Mouse (Mus musculus) T-cell, adult 66 days (primary cell): ENCODE measurements around the gene Sema4a. TPM values are rescaled to one million over a fixed set of nuclear protein-coding genes. Genes with fewer than 3 reads are reported as not detected.

Experiments
- total RNA-seq, 2 experiments: library from RNA; stranded (reverse); gene quantifications; 3 replicates in 1 of 2; 4 replicates in 1 of 2; pipeline ENCODE4 v1.2.4; 2023

Sema4a gene
- total RNA-seq = 100 to 1,000 TPM; 119 to 140 TPM

GRCm38 (mm10) chr3:88460983-88461696, at the start of gene Sema4a:
Gene Sema4a (minus strand): TSS chr3:88461182.

DNA sequence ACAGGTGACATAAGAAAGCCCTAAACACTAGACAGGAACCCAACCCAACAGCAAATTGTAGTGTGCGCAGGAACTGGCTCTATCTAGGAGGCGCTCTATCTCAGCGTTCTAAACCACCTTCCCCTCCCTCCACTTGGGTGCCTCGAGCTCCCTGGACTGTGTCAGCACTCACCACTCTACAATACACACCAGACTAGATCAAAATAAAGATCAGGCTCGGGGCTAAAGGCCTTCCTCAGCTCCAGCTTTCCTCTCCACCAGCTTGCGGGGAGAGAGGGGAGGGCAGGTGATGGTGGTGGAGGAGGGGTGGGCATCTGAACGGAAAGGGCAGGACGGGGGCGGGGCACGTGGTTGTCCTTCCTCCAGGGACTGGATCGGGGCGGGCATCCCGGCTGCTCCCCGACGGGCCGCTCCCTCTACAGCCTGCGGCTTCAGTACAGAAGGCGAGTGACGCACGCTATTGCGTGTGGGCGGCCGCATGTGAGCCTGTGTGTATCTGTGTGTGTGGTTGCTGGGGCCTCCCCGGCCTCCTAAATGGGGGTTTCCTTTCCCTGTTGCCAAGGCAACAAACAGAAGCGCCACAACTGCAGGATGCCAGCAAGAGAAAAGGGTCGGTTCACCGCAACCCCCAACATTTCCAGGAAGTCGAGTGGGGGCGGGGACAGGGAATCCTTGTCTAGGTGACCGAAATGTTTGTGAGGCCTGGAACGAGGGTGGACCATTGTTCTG, 48.9 kb upstream of the Sema4a start, which contains the start of gene Lmna:
TSS of gene Lmna (minus strand) at position 265 of the 729 bp plus-strand sequence.

DNA sequence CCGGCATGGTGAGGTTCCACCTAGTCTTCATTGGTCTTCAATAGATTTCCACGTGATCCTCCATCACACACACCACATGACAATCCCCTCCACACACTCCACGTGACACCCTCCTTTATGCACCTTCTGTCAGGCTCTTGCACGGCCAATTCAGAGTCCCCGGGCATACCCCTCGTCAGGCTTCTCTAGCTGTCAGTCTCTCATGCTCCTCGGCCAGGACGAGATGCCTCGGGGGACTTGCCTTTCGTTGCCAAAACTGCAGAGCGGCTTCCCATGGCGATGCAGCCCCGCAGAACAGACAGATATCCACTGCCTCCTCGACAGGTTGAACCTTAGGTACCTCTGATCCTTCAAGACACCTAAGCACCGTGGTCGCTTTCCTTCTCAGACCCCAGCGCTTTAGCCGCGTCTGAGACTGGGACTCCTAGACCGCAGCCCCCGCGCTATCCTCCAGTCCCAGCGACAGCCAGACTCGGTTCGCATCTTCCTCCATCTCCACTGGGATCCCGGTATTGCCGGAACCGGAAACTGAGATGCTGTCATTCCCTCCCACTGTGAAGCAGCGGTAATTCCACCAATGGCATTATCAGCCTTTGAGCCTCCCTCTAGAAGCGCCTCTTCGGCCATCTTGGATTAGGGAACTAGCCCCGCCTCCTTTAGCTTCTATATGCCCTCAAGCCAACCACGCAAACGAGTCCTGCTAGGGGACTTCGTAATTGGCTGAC, 36.2 kb downstream of the Sema4a start, which contains the start of gene Slc25a44:
TSS of gene Slc25a44 (minus strand) at position 535 of the 725 bp plus-strand sequence.

GRCm38 (mm10) chr3:88409741-88410644, 51.0 kb downstream of the Sema4a start, which contains the start of gene Pmf1:
Gene Pmf1 (minus strand): TSS chr3:88410331.

Other genes starting within 250 kb of the Sema4a start
- not detected for gene Rhbg, start 206.5 kb downstream of the Sema4a start, total RNA-seq
- gene Gm38392, start 174.0 kb downstream of the Sema4a start, total RNA-seq = not detected
- 1 to 10 TPM; 5.4 to 7.0 TPM for gene Tsacc, start 164.2 kb downstream of the Sema4a start, total RNA-seq
- gene Cct3, start 164.1 kb downstream of the Sema4a start, total RNA-seq = 100 to 1,000 TPM; 193 to 228 TPM
- 100 to 1,000 TPM; 118 to 124 TPM for gene Glmp, start 136.2 kb downstream of the Sema4a start, total RNA-seq
- gene Tmem79, start 125.0 kb downstream of the Sema4a start, total RNA-seq = 1 to 10 TPM in 1 of 2 experiments, not detected in 1; 1.4 TPM
- 100 to 1,000 TPM; 129 to 142 TPM for gene Smg5, start 124.9 kb downstream of the Sema4a start, total RNA-seq
- 1 to 10 TPM; 4.3 to 5.6 TPM for gene Paqr6, start 96.6 kb downstream of the Sema4a start, total RNA-seq
- not detected for gene Bglap3, start 88.4 kb downstream of the Sema4a start, total RNA-seq
- not detected for gene Bglap2, start 82.5 kb downstream of the Sema4a start, total RNA-seq
- not detected for gene Bglap, start 76.7 kb downstream of the Sema4a start, total RNA-seq
- gene Pmf1, start 50.9 kb downstream of the Sema4a start, total RNA-seq = 10 to 100 TPM; 35.0 to 39.0 TPM
- gene Slc25a44, start 36.0 kb downstream of the Sema4a start, total RNA-seq = 10 to 100 TPM; 15.6 to 16.2 TPM
- 1 to 10 TPM; 3.8 to 6.3 TPM for gene Lmna, start 48.8 kb upstream of the Sema4a start, total RNA-seq
- gene Mex3a, start 71.2 kb upstream of the Sema4a start, total RNA-seq = 1 to 10 TPM; 3.1 to 3.2 TPM
- gene Rab25, start 87.1 kb upstream of the Sema4a start, total RNA-seq = 1 to 10 TPM in 1 of 2 experiments, not detected in 1; 1.3 TPM
- gene Lamtor2, start 91.9 kb upstream of the Sema4a start, total RNA-seq = 10 to 100 TPM; 86.4 to 87.7 TPM
- gene Ubqln4, start 92.6 kb upstream of the Sema4a start, total RNA-seq = 10 to 100 TPM; 54.5 to 55.8 TPM
- gene Ssr2, start 114.7 kb upstream of the Sema4a start, total RNA-seq = 10 to 100 TPM; 68.8 to 75.7 TPM
- gene Arhgef2, start 144.8 kb upstream of the Sema4a start, total RNA-seq = 100 to 1,000 TPM; 181 to 203 TPM
- not detected for gene Rxfp4, start 192.0 kb upstream of the Sema4a start, total RNA-seq
- gene Khdc4, start 224.6 kb upstream of the Sema4a start, total RNA-seq = 100 to 1,000 TPM; 125 to 126 TPM